Mouse (Mus musculus) heart, postnatal 0 days (tissue): Measurements from ENCODE around the gene Gm21969.

ENCODE experiments used
- CTCF ChIP-seq: IDR thresholded peaks from 2 replicates; pipeline ENCODE4 v1.5.1; 2016; ENCODE audit warnings: antibody characterized with exemption, control low read depth, low read depth
- EP300 ChIP-seq: IDR thresholded peaks from 2 replicates; pipeline ENCODE4 v1.6.1; 2016; ENCODE audit warnings: antibody characterized with exemption, low read depth

GRCm38 (mm10) chr4:139622373-139623282 lies 19.6 kb downstream of the Gm21969 start, which contains the start of gene Aldh4a1:
- TF ChIP-seq CTCF (no peak), EP300 (peak; percentile 93)
